Mouse (Mus musculus): ENCODE measurements around the gene Bckdhb.

DNA sequence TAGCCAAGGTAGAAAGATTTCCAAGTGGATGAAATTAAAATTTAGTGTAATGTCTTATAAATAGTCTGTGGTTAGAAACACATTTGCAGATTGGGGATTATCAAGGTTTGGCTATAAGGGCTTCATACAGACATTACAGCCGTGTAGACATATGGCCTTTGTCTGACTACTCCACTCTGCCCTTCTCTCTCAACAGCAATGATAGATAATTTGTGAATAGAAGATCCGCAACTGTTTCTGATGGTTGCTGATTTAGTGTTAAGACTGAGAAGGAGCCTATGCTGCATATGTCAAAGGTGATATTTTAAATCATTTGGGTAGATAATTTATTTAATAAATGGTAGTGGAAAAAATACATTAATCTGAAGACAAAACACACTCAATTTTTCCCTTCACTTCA lies 115.4 kb downstream of the Bckdhb start:
- TF ChIP-seq CTCF (conservative IDR thresholded peaks at IDR 0.05; ENCODE audit: insufficient read depth, insufficient read length, low read depth, low read length) = no peak
- no peak for TF ChIP-seq POLR2A (IDR thresholded peaks at IDR 0.05; ENCODE audit: low read depth, low read length)

All from kidney, adult 2 months (tissue).